In the genomic region with DNA sequence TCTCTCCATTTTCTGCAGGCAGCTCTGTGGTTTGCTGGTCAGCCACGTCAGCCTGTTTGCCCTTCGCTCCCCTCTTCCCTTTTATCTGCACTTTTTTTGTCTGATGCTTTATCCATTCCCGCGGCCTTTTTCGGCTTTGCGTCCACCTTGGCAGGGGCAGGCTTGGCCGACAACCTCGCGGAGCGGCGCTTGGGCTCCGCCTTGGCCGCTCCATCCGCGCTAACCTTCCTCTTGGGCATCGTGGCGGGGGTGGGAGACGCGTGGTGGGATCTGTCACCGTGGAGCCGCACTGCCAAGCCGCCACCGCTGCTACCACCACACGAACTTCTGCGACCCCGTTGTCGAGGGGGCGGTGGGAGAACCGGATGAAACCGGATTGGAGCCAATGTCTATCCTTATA, we compare ENCODE assay signal across 9 mouse cellular contexts. TPM values are rescaled to one million over a fixed set of nuclear protein-coding genes. Genes with fewer than 3 reads are reported as not detected.
DNase-seq lines count a peak whose midpoint lies in the region; ATAC-seq and TF ChIP-seq lines count a peak whose summit lies in the region.
"Not testable (repeated sequence)": the region's sequence is repeated elsewhere in the genome, so short reads cannot be mapped to it uniquely, and the experiment has no call there.
"Had no signal": no experiment of that assay in that cellular context is flagged by ENCODE, and none has a peak within 500 bp of the region (broad histone marks: within the 10 kb centered on the region; RNA-seq: fewer than 3 reads in every experiment).

No protein-coding gene starts in this region.

- TF ChIP-seq CTCF in ES-Bruce4 (IDR thresholded peaks at IDR 0.05; ENCODE audit: low read depth, low read length); embryonic fibroblast, embryonic 13.5 days (IDR thresholded peaks at IDR 0.05; ENCODE audit: borderline replicate concordance, insufficient read depth, low read length); hindbrain, postnatal 0 days (IDR thresholded peaks at IDR 0.05; ENCODE audit: low read depth): not testable (repeated sequence)

- H3K9ac ChIP-seq in ES-Bruce4 (ENCODE audit: low read depth, poor library complexity, severe bottlenecking): peak overlapping the region; percentile 21; the same call in 1 of the 2 replicates
- peak overlapping the region; percentile 62; the same call in 1 of the 2 replicates for H3K9ac ChIP-seq in heart, embryonic 11.5 days (ENCODE audit: low read depth, low read length)
- H3K9ac ChIP-seq in hindbrain, postnatal 0 days (replicated peaks; ENCODE audit: low read length): not testable (repeated sequence)
- peak overlapping the region; percentile 45; the same call in 1 of the 2 replicates for H3K9ac ChIP-seq in limb, embryonic 12.5 days (replicated peaks)
- peak overlapping the region; percentile 51 for H3K9ac ChIP-seq in neural tube, embryonic 12.5 days

- H3K4me1 ChIP-seq in ES-Bruce4 (ENCODE audit: control insufficient read depth, insufficient read depth, low read length); embryonic fibroblast, embryonic 13.5 days (ENCODE audit: control insufficient read depth, insufficient read depth, low read length); heart, embryonic 11.5 days (ENCODE audit: control insufficient read depth, insufficient read depth, low read length); hindbrain, postnatal 0 days (ENCODE audit: insufficient read depth, low read length); limb, embryonic 12.5 days (replicated peaks); megakaryocyte, embryonic 14.5 days; neural tube, embryonic 12.5 days: not testable (repeated sequence)

- not testable (repeated sequence) for H3K27me3 ChIP-seq in ES-Bruce4 (ENCODE audit: control insufficient read depth, insufficient read depth, low read length, poor library complexity, severe bottlenecking); heart, embryonic 11.5 days (ENCODE audit: control insufficient read depth, insufficient read depth, low read length); hindbrain, postnatal 0 days (ENCODE audit: insufficient read depth, low read length); neural tube, embryonic 12.5 days (replicated peaks)
- H3K27me3 ChIP-seq in limb, embryonic 12.5 days: peaks cover 17% of the 10 kb centered on the region
- H3K27me3 ChIP-seq in megakaryocyte, embryonic 14.5 days (replicated peaks): peaks cover 18% of the 10 kb centered on the region

- H3K36me3 ChIP-seq in ES-Bruce4 (ENCODE audit: control insufficient read depth, insufficient read depth, low read length, poor library complexity, severe bottlenecking); heart, embryonic 11.5 days (ENCODE audit: control insufficient read depth, insufficient read depth, low read length); hindbrain, postnatal 0 days (ENCODE audit: insufficient read depth, low read length); limb, embryonic 12.5 days; megakaryocyte, embryonic 14.5 days (replicated peaks; ENCODE audit: low read length); neural tube, embryonic 12.5 days: not testable (repeated sequence)

- TF ChIP-seq POLR2A in ES-Bruce4 (IDR thresholded peaks at IDR 0.05; ENCODE audit: insufficient read depth, low read length); embryonic fibroblast, embryonic 13.5 days (IDR thresholded peaks at IDR 0.05; ENCODE audit: low read depth, low read length): not testable (repeated sequence)

- WGBS in heart, embryonic 11.5 days (ENCODE audit: insufficient replicate concordance): 10% methylated on average over 30 of the region's 30 CpGs
- 8% methylated on average over 30 of the region's 30 CpGs for WGBS in hindbrain, postnatal 0 days
- 16% methylated on average over 30 of the region's 30 CpGs for WGBS in limb, embryonic 12.5 days
- 16% methylated on average over 30 of the region's 30 CpGs for WGBS in neural tube, embryonic 12.5 days

- H3K4me2 ChIP-seq in heart, embryonic 11.5 days: peak overlapping the region; percentile 71
- H3K4me2 ChIP-seq in hindbrain, postnatal 0 days (ENCODE audit: low read depth, low read length): peak overlapping the region; percentile 54
- H3K4me2 ChIP-seq in limb, embryonic 12.5 days: peak overlapping the region; percentile 60
- H3K4me2 ChIP-seq in neural tube, embryonic 12.5 days (replicated peaks): peak overlapping the region; percentile 61

- not testable (repeated sequence) for ATAC-seq in heart, embryonic 11.5 days (replicated peaks; ENCODE audit: insufficient number of reproducible peaks, low FRiP score, low TSS enrichment); limb, embryonic 12.5 days (ENCODE audit: insufficient number of reproducible peaks, insufficient read depth, low FRiP score, low TSS enrichment, low read depth); neural tube, embryonic 12.5 days (ENCODE audit: low FRiP score, low read depth)
- ATAC-seq in hindbrain, postnatal 0 days: peak; percentile 43; the same call in 1 of the 2 replicates

- not testable (repeated sequence) for H3K27ac ChIP-seq in ES-Bruce4 (ENCODE audit: insufficient read depth, low read length); embryonic fibroblast, embryonic 13.5 days (ENCODE audit: insufficient read depth, low read length); heart, embryonic 11.5 days (ENCODE audit: low read depth, low read length); hindbrain, postnatal 0 days; limb, embryonic 12.5 days; neural tube, embryonic 12.5 days

- peak overlapping the region; percentile 57 for H3K4me3 ChIP-seq in ES-Bruce4 (ENCODE audit: low read depth, low read length)
- 0 out of 2 replicates have a peak overlapping the region, but pooled peaks have one; percentile 16 for H3K4me3 ChIP-seq in embryonic fibroblast, embryonic 13.5 days (ENCODE audit: insufficient read depth, low read length)
- peak overlapping the region; percentile 37 for H3K4me3 ChIP-seq in heart, embryonic 11.5 days (ENCODE audit: low read depth, low read length)
- H3K4me3 ChIP-seq in hindbrain, postnatal 0 days (ENCODE audit: low read length): peak overlapping the region; percentile 34
- H3K4me3 ChIP-seq in limb, embryonic 12.5 days (replicated peaks): peak overlapping the region; percentile 38
- H3K4me3 ChIP-seq in megakaryocyte, embryonic 14.5 days (replicated peaks): peak overlapping the region; percentile 56
- H3K4me3 ChIP-seq in neural tube, embryonic 12.5 days: peak overlapping the region; percentile 27

- peak; percentile 74 to 79 for DNase-seq in cerebellum, postnatal 10 days
- DNase-seq in hindbrain, postnatal 0 days (ENCODE audit: low spot score): peak; percentile 12

- TF ChIP-seq EP300 in ES-Bruce4 (IDR thresholded peaks at IDR 0.05; ENCODE audit: insufficient read depth, low read depth, low read length): not testable (repeated sequence)

- H3K9me3 ChIP-seq in ES-Bruce4 (replicated peaks; ENCODE audit: control insufficient read depth, insufficient read depth, low read length, poor library complexity, severe bottlenecking); heart, embryonic 11.5 days (replicated peaks; ENCODE audit: control insufficient read depth, low read length); hindbrain, postnatal 0 days (ENCODE audit: low read length); limb, embryonic 12.5 days; megakaryocyte, embryonic 14.5 days; neural tube, embryonic 12.5 days: not testable (repeated sequence)

RNA-seq across cellular contexts. Expression of a gene that starts 24.7 kb away (rescaled TPM):
- polyA plus RNA-seq in ES-Bruce4 (2011; ENCODE audit: insufficient read depth, insufficient read length, low read depth, missing spikeins): 0.41 and 0.49 TPM in 2 replicates
- 0.37 and 0.50 TPM in 2 replicates for polyA plus RNA-seq in embryonic fibroblast, embryonic 13.5 days (2011; ENCODE audit: insufficient read length, low read depth, missing spikeins)
- 0.23 and 0.45 TPM in 2 replicates for polyA plus RNA-seq in heart, embryonic 11.5 days (2014; fragmentation: Nextera tagmentation; extraction: Ambion mirVana)
- 0.29 and 0.31 TPM in 2 replicates for total RNA-seq in hindbrain, postnatal 0 days (2014; rRNA removed)
- polyA plus RNA-seq in hindbrain, postnatal 0 days (2015; fragmentation: Nextera tagmentation; extraction: Ambion mirVana): 0.28 and 0.35 TPM in 2 replicates
- 0.19 and 0.35 TPM in 2 replicates for polyA plus RNA-seq in limb, embryonic 12.5 days (2016; fragmentation: Nextera tagmentation; extraction: Ambion mirVana)
- not detected in 2 replicates for polyA plus RNA-seq in megakaryocyte, embryonic 14.5 days (2012; ENCODE audit: insufficient read depth, low replicate concordance)
- polyA plus RNA-seq in neural tube, embryonic 12.5 days (2016; fragmentation: Nextera tagmentation; extraction: Ambion mirVana): 0.13 and 0.17 TPM in 2 replicates
- total RNA-seq: heart, adult 8-10 months had no signal
